Mouse (Mus musculus) liver, adult 2 months (tissue): ENCODE results near the gene Dock9.

ENCODE experiments used
- CTCF ChIP-seq: fragments of 200-500 bp; IDR thresholded peaks from 2 replicates; pipeline ENCODE4 v1.5.1; 2011; ENCODE audit warnings: low read depth, low read length, control low read depth
- POLR2A ChIP-seq: fragments of 200-500 bp; IDR thresholded peaks from 2 replicates; pipeline ENCODE4 v1.6.1; 2011; ENCODE audit warnings: low read length, control low read depth; ENCODE audit not compliant: insufficient read depth; ENCODE audit errors: extremely low read depth

DNA sequence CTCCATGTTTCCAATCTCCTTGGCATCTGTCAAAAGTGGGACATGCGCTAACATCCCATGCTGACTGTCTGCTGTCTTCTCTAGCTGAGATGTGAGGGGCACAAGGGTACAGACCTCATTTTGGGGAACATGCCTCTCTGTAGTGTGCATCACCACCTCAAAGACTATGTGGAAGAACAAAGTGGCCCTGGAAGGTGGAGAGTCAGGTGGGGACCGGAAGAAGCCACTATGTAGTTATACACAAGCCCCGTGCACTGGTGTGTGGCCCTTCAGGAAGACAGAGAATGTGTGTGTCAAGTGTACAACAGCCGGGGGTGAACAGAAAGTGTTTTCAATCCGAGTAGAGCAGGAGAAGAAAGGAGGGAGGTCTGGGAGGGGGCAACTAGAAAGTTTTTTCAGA, 245.1 kb downstream of the Dock9 start:
- TF ChIP-seq POLR2A (no peak), CTCF (no peak)
